Mouse (Mus musculus) layer of hippocampus, adult 2 months (tissue): ENCODE measurements at regions not wholly inside any gene's neighbourhood (a gene's known extent, or its start where the extent isn't known, plus 50 kb on each side); places are given as distances from the start of the nearest gene placed in this dataset.
"Not testable (repeated sequence)": the region's sequence is repeated elsewhere in the genome, so short reads cannot be mapped to it uniquely, and the experiment has no call there.

Experiments used
- DNase-seq, 2 experiments: peaks; one replicate each; pipeline ENCODE4 v3.0.0; 2022; ENCODE audit warnings: low spot score in 2 of 2
- H3K27ac ChIP-seq: fragments of 200-600 bp; 2 replicates; pipeline ENCODE4 v1.8.1; 2022
- H3K4me3 ChIP-seq: fragments of 200-600 bp; 2 replicates; pipeline ENCODE4 v1.8.1; 2022; ENCODE audit warnings: mild to moderate bottlenecking
- CTCF ChIP-seq: fragments of 200-600 bp; conservative IDR thresholded peaks from 2 replicates; pipeline ENCODE4 v1.8.1; 2022; ENCODE audit warnings: antibody characterized with exemption, mild to moderate bottlenecking, moderate library complexity

- no peak for DNase-seq
- TF ChIP-seq CTCF: no peak
- no peak overlapping the region for H3K4me3 ChIP-seq
Measured at GRCm38 (mm10) chr13:60466553-60467313, 135.0 kb upstream of the Dapk1 start.

GRCm38 (mm10) chr13:60467821-60468579, 133.7 kb upstream of the Dapk1 start:
- no peak overlapping the region for H3K27ac ChIP-seq
- no peak overlapping the region for H3K4me3 ChIP-seq
- peak; percentile 68 to 74 for DNase-seq
- peak; percentile 93 for TF ChIP-seq CTCF

More at GRCm38 (mm10) chr13:60466553-60467313, 135.0 kb upstream of the Dapk1 start:
- H3K27ac ChIP-seq: no peak overlapping the region

DNA sequence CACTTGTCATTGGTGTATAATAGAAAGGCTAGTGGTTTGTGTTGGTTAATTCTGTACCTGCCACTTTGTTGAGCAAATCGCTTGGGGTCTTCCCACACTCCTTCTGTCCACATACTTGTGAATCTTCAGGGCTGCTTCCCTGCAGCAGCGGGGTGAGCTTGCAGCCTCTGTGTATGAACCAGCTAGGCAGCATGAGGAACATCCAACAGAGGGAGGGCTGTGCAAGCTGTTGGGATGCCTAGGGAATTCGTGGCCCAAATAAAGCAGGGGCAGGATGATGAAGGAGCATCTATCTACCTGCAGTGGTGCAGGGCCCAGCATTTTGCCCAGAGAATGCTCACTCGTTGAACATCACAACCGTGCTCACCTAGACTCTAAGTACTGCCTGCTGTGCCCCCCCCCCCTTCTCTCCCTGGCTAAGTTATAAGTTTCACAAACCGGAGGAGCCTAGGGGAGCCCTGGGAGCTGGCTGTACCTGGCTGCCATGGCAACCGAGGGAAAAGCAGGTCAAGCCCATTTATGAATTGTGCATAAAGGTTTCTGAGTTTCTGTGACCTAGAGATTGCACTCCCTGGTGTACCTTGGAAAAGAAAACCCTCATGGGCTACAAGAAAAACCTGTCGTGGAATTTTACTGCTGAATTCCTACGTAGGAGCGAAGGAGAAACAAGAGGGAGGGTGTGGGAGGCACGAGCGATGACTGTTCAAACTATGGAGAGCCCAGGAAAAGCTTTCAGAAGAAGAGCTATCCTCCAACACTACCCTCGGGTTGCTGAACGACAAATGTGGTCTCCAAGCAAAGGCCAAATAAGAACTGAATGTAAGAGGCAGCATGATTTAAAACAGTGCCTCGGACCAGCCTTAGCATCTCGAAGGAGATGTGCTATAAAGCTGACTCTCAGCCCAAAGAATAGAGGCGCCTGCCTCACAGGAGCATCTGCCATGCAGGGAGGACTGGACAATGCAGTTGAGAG, 131.0 kb upstream of the Dapk1 start:
- DNase-seq: no peak
- no peak overlapping the region for H3K27ac ChIP-seq

DNA sequence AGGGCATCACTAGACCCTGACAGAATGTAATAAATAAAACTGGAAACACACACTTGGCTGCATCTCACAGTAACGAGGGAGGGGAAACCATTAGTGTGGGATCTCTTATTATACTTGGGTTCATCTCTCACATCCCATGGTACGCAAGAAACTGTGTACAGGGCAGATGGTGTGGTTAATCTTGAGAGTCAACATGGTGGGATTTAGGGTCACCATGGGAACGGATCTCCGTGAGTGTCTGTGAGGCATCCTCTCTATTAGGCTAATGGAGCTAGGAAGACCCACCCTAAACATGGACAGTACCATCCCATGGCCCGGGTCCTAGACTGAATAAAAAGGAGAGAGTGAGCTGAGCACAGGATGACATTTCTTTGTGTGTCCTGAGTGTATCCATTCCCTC, 130.1 kb upstream of the Dapk1 start:
- no peak overlapping the region for H3K27ac ChIP-seq
- DNase-seq: no peak
- no peak overlapping the region for H3K4me3 ChIP-seq
- no peak for TF ChIP-seq CTCF

More for the DNA sequence above, 131.0 kb upstream of the Dapk1 start:
- no peak overlapping the region for H3K4me3 ChIP-seq
- TF ChIP-seq CTCF: peak; percentile 12; the same call in 1 of the 2 replicates

- Histone ChIP-seq H3K27ac (no peak overlapping the region), H3K4me3 (no peak overlapping the region)
- no peak for TF ChIP-seq CTCF
- DNase-seq: no peak
Measured at GRCm38 (mm10) chr13:60476366-60476765, 125.4 kb upstream of the Dapk1 start.

DNA sequence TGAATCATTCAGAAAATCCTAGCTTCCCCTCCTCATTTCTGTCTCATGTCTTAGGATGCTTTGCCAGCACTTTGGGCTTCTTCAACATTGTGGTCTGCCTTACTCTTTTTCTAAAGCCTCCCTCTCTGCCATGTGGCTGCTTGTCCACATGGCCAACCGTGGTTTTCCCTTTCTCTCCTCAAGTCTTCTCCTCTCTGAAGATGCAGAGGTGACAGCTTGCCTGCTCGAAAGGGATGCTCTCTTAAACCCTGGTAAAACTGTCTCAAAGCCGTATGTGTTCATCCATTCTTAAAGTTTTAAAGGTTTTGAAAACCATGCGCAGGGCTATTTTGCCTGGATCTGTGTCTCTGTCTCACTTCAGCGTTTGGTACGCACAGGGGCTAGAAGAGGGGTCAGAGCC, 123.4 kb upstream of the Dapk1 start:
- Histone ChIP-seq H3K27ac (no peak overlapping the region), H3K4me3 (no peak overlapping the region)
- no peak for TF ChIP-seq CTCF
- DNase-seq: no peak

- peak overlapping the region; percentile 66 for H3K27ac ChIP-seq
- peak; percentile 48 to 66 for DNase-seq
- peak; percentile 79 for TF ChIP-seq CTCF
- H3K4me3 ChIP-seq: peak overlapping the region; percentile 53
Measured at GRCm38 (mm10) chr13:60479043-60479861, 122.5 kb upstream of the Dapk1 start.

DNA sequence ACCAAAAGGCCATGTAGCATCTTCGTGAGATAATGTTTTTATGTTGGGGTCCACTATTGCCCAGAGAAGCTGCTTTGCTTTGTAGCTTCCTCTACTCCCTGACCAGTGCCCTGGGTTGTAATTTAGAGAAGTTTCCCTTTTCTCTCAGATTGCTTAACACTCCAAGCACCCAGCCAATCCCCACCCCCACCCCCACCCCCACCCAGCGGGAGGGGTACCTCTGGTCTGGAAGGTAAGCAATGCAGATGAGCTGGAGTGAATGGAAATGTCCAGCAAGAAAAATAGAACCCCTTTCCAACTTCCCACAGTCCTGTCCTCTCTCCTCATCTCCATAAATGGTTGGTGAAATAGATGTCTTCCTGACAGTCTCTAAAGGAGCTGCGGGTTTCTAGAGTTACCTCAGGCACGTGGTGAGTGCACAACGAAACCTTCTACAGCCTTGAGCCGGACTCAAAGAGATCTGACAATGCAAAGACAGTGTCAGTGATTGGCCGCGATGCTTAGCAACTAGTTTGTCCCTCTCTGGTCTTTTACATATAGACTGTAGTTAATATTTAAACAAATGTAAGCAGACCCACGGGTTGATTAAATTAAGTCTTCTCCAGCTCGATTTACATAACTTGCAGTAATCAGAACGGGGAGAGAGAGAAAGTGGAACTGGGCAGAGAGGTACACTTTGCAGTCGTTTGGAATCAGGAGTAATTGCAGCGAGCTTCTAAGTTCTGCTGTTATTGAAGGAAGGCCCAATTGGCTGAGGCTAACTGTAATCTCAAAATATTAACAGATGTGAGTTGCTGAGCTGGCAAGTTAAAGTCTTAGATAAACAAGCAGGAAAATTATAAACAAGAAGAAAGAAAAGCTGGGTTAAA, 121.7 kb upstream of the Dapk1 start:
- Histone ChIP-seq H3K27ac (peak overlapping the region; percentile 66; the same call in 1 of the 2 replicates), H3K4me3 (no peak overlapping the region)
- TF ChIP-seq CTCF: no peak
- DNase-seq: no peak

- DNase-seq: no peak
- TF ChIP-seq CTCF: no peak
- H3K4me3 ChIP-seq: no peak overlapping the region
- no peak overlapping the region for H3K27ac ChIP-seq
Measured at GRCm38 (mm10) chr13:60480731-60481431, 120.9 kb upstream of the Dapk1 start.

DNA sequence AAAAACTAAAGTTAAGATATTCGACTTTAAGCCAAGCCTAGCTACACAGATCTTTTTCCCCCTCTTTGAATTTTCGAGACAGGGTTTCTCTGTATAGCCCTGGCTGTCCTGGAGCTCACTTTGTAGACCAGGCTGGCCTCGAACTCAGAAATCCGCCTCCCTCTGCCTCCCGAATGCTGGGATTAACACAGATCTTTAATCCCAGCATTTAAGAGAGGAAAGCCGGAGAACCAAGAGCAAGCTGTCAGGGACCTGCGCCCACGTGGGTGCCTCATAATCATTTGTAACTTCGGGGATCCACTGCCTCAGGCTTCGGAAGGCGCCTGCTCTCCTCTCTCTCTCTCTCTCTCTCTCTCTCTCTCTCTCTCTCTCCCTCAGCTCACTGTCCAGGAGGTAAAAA, 120.3 kb upstream of the Dapk1 start:
- H3K4me3 ChIP-seq, DNase-seq, H3K27ac ChIP-seq: not testable (repeated sequence)
